Mouse (Mus musculus) E14TG2a.4 (cell line): ENCODE measurements at regions not wholly inside any gene's neighbourhood (a gene's known extent, or its start where the extent isn't known, plus 50 kb on each side); places are given as distances from the start of the nearest gene placed in this dataset.

ENCODE experiments used
- H3K27me3 ChIP-seq: 2 replicates; pipeline ENCODE4 v1.6.1; 2014; ENCODE audit warnings: low read length, control low read depth; ENCODE audit not compliant: insufficient read depth
- H3K36me3 ChIP-seq: 2 replicates; pipeline ENCODE4 v1.6.1; 2014; ENCODE audit warnings: low read length, control low read depth; ENCODE audit not compliant: insufficient read depth
- H3K4me1 ChIP-seq: replicated peaks from 2 replicates; pipeline ENCODE4 v1.6.1; 2014; ENCODE audit warnings: low read depth, low read length, control low read depth
- H3K4me3 ChIP-seq: replicated peaks from 2 replicates; pipeline ENCODE4 v1.5.1; 2014; ENCODE audit warnings: mild to moderate bottlenecking, low read length
- H3K9me3 ChIP-seq: 2 replicates; pipeline ENCODE4 v1.6.1; 2014; ENCODE audit warnings: low read length, control low read depth
- CTCF ChIP-seq: conservative IDR thresholded peaks from 2 replicates; pipeline ENCODE4 v1.5.1; 2014; ENCODE audit warnings: low read length
- NANOG ChIP-seq: IDR thresholded peaks from 2 replicates; pipeline ENCODE4 v1.6.1; 2014; ENCODE audit warnings: borderline replicate concordance, low read length, mixed read lengths
- POU5F1 ChIP-seq: IDR thresholded peaks from 2 replicates; pipeline ENCODE4 v1.6.1; 2014; ENCODE audit warnings: low read length, borderline replicate concordance

DNA sequence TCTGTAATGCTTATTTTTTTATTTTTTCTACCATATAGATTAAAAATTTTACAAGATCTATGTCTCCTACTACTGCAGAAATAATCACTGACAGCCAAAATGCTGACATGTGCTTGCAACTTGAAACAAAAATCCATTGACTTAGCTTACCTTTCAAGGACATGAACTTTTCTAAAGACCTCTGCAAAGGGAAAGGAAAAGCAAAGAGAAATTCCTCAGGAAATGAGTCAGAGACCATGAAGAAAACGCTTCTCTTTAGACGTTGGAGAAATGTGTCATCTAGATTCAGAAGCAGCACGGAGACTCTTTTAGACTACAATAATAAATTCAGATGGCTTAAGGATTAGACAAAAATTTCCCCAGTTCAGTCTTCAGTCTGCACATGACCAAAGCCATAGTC, 2188.6 kb upstream of the Tenm3 start:
- Histone ChIP-seq H3K4me3 (no peak overlapping the region), H3K9me3 (no peaks in the 10 kb centered on the region), H3K36me3 (no peaks in the 10 kb centered on the region), H3K27me3 (no peaks in the 10 kb centered on the region), H3K4me1 (no peaks in the 10 kb centered on the region)
- TF ChIP-seq NANOG (no peak), POU5F1 (no peak), CTCF (no peak)

DNA sequence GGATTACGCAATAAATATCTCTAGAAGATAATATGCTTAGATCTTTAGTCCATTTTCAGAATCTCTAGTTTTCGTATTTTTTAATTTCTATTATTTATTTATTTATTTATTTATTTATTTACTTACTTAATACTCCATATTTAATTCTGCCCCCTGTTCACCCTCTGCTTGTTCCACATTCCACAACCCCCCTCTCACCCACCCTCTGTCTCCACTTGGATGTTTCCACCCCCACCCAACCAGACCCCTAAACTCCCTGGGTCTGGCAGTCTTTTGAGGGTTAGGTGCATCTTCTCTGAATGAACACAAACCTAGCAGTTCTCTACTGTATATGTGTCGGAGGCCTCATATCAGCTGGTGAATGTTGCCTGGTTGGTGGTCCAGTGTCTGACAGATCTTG, 2166.8 kb upstream of the Tenm3 start:
- Histone ChIP-seq H3K9me3 (no peaks in the 10 kb centered on the region), H3K27me3 (no peaks in the 10 kb centered on the region), H3K4me3 (no peak overlapping the region), H3K36me3 (no peaks in the 10 kb centered on the region), H3K4me1 (no peaks in the 10 kb centered on the region)
- no peak for TF ChIP-seq NANOG
- no peak for TF ChIP-seq POU5F1
- TF ChIP-seq CTCF: no peak

DNA sequence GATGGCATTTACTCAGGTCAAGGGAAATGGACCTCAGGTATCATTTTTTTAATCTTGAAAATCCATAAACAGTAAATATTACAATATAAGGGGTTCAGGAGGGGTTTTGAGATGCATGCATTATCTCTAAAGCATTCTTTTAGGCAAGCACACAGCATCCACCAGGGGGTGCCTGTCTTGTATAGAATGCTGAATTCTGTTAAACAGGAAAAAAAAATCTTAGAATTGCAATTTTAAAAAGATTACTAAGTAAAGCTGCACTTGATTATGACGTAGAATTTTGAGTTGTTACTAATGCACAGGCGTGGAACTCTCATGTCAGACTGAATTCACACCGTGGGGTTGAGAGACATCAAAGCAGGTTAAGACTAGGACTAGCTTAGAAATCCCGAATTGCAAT, 2123.6 kb upstream of the Tenm3 start:
- H3K4me1 ChIP-seq: no peaks in the 10 kb centered on the region
- TF ChIP-seq CTCF (peak; percentile 29), POU5F1 (no peak), NANOG (no peak)

DNA sequence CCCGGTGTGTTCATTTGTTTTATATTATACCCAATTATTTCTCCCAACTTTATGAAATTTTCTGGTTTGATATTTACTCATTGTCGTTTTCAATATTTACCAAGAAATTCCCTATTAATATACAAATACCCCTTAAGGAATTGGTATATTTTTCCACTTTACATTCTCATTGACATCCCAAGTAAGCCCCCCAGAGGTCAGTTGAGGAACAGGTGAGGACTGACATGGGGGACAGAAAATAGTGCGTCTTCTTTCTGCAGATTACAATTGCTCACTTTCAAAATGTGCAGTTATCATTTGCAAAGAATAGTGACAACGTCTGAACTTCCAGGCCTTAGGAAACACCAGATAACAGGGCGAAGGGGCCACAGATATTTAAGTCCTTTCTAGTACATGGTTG, 2073.8 kb upstream of the Tenm3 start:
- Histone ChIP-seq H3K4me1 (peaks cover 21% of the 10 kb centered on the region), H3K36me3 (no peaks in the 10 kb centered on the region), H3K4me3 (no peak overlapping the region), H3K27me3 (peaks cover 44% of the 10 kb centered on the region), H3K9me3 (no peaks in the 10 kb centered on the region)
- TF ChIP-seq NANOG (no peak), POU5F1 (no peak), CTCF (peak; percentile 30)

More for the DNA sequence above, 2123.6 kb upstream of the Tenm3 start:
- Histone ChIP-seq H3K27me3 (no peaks in the 10 kb centered on the region), H3K4me3 (no peak overlapping the region), H3K36me3 (no peaks in the 10 kb centered on the region), H3K9me3 (no peaks in the 10 kb centered on the region)

DNA sequence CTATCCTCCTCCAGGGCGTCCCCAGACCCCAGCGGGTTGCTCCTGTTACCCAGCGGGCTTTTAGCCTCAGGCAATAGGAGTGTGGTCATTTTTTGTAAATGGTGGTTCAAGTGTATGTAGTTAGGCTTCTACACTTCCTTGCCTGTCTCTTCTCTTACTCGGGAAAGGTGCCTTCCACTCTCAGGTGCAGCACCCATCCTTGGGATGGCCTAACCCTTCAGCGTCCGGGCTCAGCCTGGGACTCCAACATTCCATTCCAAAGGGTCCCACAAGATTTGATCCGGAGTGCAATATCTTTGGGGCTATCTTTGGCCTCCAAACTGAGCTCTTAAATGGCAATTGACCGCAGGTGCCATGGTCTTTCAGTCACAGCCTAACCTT, 2073.0 kb upstream of the Tenm3 start:
- no peak for TF ChIP-seq CTCF
- no peak for TF ChIP-seq POU5F1
- no peak for TF ChIP-seq NANOG
- H3K4me3 ChIP-seq: peak overlapping the region; percentile 82
- H3K4me1 ChIP-seq: peaks cover 21% of the 10 kb centered on the region
- H3K27me3 ChIP-seq: peaks cover 44% of the 10 kb centered on the region
- no peaks in the 10 kb centered on the region for H3K36me3 ChIP-seq
- H3K9me3 ChIP-seq: no peaks in the 10 kb centered on the region

DNA sequence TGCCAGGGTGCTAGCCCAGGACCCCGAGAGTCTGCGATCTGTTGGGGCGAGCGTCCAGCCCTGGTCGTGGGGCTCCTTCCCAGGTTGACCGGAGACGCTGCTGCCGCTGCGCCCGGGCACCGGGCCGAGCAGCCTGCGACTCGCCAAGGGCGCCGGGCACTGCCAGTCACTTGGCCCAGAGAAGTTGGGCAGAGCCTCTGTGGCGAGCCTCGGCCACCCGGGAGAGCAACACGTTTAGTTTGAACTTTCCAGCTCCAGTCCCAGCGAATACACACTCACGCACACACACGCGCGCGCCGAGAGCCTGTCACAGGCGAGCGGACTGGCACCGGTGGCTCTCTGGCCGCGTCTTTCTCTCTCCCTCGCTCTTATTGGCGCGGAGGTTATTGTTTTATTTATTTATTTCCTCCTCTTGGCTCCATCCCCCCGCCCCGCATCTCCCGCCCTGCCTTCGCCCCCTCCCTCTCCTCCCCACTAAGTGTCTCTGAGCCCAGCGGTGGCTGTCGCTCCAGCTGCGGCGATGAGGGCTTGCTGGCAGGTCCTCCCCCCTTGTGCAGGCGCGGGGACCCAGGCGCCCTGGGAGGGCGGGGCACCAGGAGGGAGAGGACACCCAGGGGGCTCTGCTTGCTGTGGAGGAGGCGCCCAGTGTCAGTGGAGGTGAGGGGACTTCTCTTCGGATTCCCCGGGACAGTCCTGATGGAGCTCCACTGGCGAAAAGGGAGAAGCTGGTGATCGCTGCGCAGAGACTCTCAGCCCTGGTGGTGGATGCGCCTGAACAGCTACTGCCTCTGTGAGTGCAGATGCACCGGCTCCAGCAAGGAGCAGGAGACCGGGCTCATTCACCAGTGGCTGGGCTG, 2072.4 kb upstream of the Tenm3 start:
- no peaks in the 10 kb centered on the region for H3K9me3 ChIP-seq
- H3K27me3 ChIP-seq: peaks cover 44% of the 10 kb centered on the region
- H3K4me1 ChIP-seq: peaks cover 21% of the 10 kb centered on the region
- no peaks in the 10 kb centered on the region for H3K36me3 ChIP-seq
- TF ChIP-seq POU5F1: no peak
- H3K4me3 ChIP-seq: peak overlapping the region; percentile 82

DNA sequence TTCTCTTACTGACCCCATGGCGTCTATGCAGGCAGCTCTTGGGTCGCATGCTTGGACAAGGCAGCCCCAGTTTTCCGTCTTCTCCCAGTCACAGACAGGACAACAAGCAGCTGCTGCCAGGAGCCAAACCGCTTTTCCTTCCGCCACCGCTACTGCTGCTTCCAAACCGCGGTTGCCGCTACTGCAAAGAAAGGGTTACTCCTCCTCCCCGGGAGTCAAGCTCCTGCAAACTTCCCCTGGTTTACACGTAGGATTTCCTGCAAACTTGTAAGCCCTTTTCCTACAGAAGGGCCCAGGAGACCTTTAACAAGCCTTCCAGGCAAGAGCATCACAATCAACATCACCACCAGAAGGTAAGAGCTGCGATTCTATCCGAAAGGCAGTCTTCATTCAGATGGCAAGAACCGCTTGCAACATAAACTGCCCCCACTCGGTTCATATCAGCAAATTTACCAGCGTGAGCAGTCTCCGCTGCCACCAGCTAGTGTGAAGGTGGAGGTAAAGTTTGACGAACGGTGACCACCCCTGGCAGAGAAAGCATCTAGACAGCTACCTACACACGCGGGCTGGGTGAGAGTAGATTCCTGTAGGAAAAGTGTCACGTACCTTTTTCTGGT, 2071.6 kb upstream of the Tenm3 start:
- peak overlapping the region; percentile 82 for H3K4me3 ChIP-seq
- no peak for TF ChIP-seq NANOG
- no peak for TF ChIP-seq POU5F1
- no peak; the same call in 1 of the 2 replicates for TF ChIP-seq CTCF
- H3K9me3 ChIP-seq: no peaks in the 10 kb centered on the region
- peaks cover 44% of the 10 kb centered on the region for H3K27me3 ChIP-seq
- peaks cover 21% of the 10 kb centered on the region for H3K4me1 ChIP-seq
- H3K36me3 ChIP-seq: no peaks in the 10 kb centered on the region

DNA sequence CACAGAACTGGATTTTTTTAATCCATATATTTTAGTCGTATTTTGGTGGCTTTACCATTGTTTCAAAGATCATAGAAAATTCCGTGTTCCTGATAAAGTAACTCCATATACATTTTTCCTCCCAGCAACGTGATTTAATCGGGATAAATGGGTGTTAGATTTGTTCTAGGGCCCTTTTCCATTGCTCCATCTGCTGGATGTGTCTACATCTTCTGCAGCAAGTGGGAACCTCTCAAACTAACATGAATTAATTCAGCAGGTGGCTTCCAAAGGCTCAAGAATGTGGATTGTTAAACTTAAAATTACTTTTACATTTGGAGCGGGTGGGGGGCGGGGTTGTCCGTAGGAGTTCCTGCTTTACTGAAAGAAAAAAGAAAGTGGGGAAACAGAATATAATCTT, 2070.9 kb upstream of the Tenm3 start:
- peak overlapping the region; percentile 82; the same call in 1 of the 2 replicates for H3K4me3 ChIP-seq
- TF ChIP-seq CTCF (no peak), NANOG (no peak), POU5F1 (no peak)
- no peaks in the 10 kb centered on the region for H3K36me3 ChIP-seq

More for the DNA sequence above, 2070.9 kb upstream of the Tenm3 start:
- Histone ChIP-seq H3K4me1 (peaks cover 21% of the 10 kb centered on the region), H3K9me3 (no peaks in the 10 kb centered on the region), H3K27me3 (peaks cover 43% of the 10 kb centered on the region)
